In the genomic region with DNA sequence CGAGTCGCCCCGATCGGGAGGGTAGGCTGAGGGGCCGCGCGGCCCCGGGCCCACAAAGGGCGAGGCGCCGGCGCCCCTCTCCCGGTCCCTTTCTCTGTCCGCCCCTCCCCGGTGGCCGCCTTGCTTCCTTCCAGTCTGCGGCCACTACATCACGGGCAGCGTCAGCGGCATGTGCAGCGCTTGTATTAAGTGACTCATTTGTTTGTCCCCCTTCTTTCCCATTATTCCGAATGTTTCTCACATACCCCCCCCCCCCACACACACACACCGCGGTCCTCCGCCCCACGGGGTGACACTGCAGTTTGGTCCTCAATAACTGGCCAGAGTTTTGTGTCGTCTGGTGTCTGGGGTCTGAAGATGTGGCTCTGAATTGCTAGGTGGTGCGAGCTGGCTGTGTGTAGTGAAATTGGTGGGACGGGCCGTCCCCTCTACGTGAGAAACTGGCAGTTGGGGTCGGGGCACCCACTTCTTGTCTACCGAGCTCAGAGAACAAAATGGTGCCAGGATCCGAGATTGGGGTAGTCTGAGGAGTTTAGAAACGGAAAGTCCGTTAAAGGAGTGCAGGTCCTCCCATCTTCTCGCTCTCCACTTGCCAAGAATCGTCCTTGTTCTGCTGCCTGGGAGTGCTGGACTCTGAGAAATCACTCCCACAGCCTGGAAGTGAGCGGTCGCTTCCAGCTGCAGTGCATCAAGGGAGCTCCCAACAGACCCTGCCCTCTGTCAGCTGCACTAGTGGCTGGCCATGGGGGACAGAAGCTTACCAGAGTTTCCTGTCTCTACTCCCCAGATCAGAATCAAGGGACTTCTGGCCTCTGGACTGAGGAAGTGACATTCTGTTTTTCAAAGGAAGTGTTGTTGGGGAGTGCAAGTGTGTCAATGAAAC, we compare ENCODE assay signal across 8 mouse cellular contexts. TPM values are rescaled to one million over a fixed set of nuclear protein-coding genes. Genes with fewer than 3 reads are reported as not detected.
A peak's percentile ranks its signal among the peaks of the same experiment; 100 is the strongest.
DNase-seq lines count a peak whose midpoint lies in the region; ATAC-seq lines count a peak whose summit lies in the region.

No protein-coding gene starts in this region.

- H3K4me1 ChIP-seq in hindbrain, embryonic 14.5 days (replicated peaks; ENCODE audit: control insufficient read depth, insufficient read depth, low read length): peaks cover 9% of the 10 kb centered on the region
- H3K4me1 ChIP-seq in megakaryocyte, embryonic 14.5 days: peaks cover 63% of the 10 kb centered on the region

- DNase-seq in cerebellum, adult 18-20 months: peak; percentile 9 to 16
- DNase-seq in cerebellum, adult 9-10 months: no peak
- peak; percentile 58 to 62 for DNase-seq in cerebellum, postnatal 10 days
- DNase-seq in gastrocnemius, adult 18-20 months (ENCODE audit: low spot score): peak; percentile 65
- peak; percentile 49 for DNase-seq in hindbrain, embryonic 14.5 days (ENCODE audit: low spot score)
- peak; percentile 25 to 60 for DNase-seq in left cerebral cortex, postnatal 14 days (ENCODE audit: low spot score in 2 of 2)
- DNase-seq in right cerebral cortex, adult 2 months (ENCODE audit: low spot score in 2 of 2): peak; percentile 33 to 39

- peak; percentile 59 for ATAC-seq in hindbrain, embryonic 14.5 days (ENCODE audit: low FRiP score)

- intact Hi-C loops in left cerebral cortex, postnatal 14 days (cut with DNase I): loop anchor here (5.0 kb wide), 2 partner anchors 105 to 165 kb away; no protein-coding TSS in a partner anchor

- H3K27ac ChIP-seq in hindbrain, embryonic 14.5 days: peak overlapping the region; percentile 87

- WGBS in hindbrain, embryonic 14.5 days: under 1% methylated on average over 38 of the region's 40 CpGs

- no peaks in the 10 kb centered on the region for H3K27me3 ChIP-seq in hindbrain, embryonic 14.5 days (ENCODE audit: control insufficient read depth, insufficient read depth, low read length)
- H3K27me3 ChIP-seq in megakaryocyte, embryonic 14.5 days (replicated peaks): no peaks in the 10 kb centered on the region

- peak overlapping the region; percentile 70 for H3K4me2 ChIP-seq in hindbrain, embryonic 14.5 days (replicated peaks)

- H3K9ac ChIP-seq in hindbrain, embryonic 14.5 days: peak overlapping the region; percentile 93

- H3K36me3 ChIP-seq in hindbrain, embryonic 14.5 days (replicated peaks; ENCODE audit: control insufficient read depth, insufficient read depth): no peaks in the 10 kb centered on the region
- no peaks in the 10 kb centered on the region for H3K36me3 ChIP-seq in megakaryocyte, embryonic 14.5 days (replicated peaks; ENCODE audit: low read length)

- peak overlapping the region; percentile 95 for H3K4me3 ChIP-seq in hindbrain, embryonic 14.5 days (replicated peaks; ENCODE audit: low read length)
- H3K4me3 ChIP-seq in megakaryocyte, embryonic 14.5 days (replicated peaks): peak overlapping the region; percentile 95

- no peaks in the 10 kb centered on the region for H3K9me3 ChIP-seq in hindbrain, embryonic 14.5 days (ENCODE audit: control insufficient read depth, low read length)
- H3K9me3 ChIP-seq in megakaryocyte, embryonic 14.5 days: no peaks in the 10 kb centered on the region

RNA-seq across cellular contexts. Expression of a gene that starts 1.1 kb away (rescaled TPM):
- total RNA-seq in gastrocnemius, adult 18-20 months (2021): 1 to 10 TPM; 5.3 to 8.5 TPM
- polyA plus RNA-seq in hindbrain, embryonic 14.5 days (2014; fragmentation: Nextera tagmentation; extraction: Ambion mirVana): 19.4 and 20.7 TPM in 2 replicates
- 10 to 100 TPM; 16.6 to 17.3 TPM for total RNA-seq in left cerebral cortex, postnatal 14 days (2021)
- polyA plus RNA-seq in megakaryocyte, embryonic 14.5 days (2012; ENCODE audit: insufficient read depth, low replicate concordance): 1.1 and 2.2 TPM in 2 replicates
